Mouse (Mus musculus) liver, adult (tissue): ENCODE results near the gene Prnd.

Experiments used
- GATA4 ChIP-seq: IDR thresholded peaks from 2 replicates; pipeline ENCODE4 v1.6.1; 2014; ENCODE audit warnings: mild to moderate bottlenecking, low read length; ENCODE audit not compliant: insufficient replicate concordance

Gene Prnd

GRCm38 (mm10) chr2:131933013-131933412 lies 17.6 kb upstream of the Prnd start:
- no peak for TF ChIP-seq GATA4

DNA sequence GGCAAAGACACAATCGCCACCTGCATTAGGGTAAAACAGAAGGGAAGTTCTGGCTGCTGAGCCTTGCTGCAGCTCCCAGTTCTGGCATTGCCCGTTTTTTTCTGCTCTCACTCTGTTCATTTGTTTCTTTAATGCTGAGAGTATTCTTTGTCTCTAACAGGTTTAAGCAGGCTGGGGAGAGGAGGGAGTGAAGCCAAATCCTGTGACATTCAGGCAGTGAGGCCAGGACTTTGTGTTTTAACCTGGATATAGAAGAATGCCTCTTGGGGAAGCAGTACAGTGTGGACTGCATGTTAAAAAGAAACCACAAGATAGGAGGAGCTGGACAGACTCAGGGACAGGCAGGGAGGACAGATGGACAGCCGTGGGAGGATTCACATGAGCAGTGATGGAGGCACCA lies 17.1 kb upstream of the Prnd start:
- TF ChIP-seq GATA4, result no peak

GRCm38 (mm10) chr2:131934243-131934642 lies 16.4 kb upstream of the Prnd start:
- TF ChIP-seq GATA4, result no peak

DNA sequence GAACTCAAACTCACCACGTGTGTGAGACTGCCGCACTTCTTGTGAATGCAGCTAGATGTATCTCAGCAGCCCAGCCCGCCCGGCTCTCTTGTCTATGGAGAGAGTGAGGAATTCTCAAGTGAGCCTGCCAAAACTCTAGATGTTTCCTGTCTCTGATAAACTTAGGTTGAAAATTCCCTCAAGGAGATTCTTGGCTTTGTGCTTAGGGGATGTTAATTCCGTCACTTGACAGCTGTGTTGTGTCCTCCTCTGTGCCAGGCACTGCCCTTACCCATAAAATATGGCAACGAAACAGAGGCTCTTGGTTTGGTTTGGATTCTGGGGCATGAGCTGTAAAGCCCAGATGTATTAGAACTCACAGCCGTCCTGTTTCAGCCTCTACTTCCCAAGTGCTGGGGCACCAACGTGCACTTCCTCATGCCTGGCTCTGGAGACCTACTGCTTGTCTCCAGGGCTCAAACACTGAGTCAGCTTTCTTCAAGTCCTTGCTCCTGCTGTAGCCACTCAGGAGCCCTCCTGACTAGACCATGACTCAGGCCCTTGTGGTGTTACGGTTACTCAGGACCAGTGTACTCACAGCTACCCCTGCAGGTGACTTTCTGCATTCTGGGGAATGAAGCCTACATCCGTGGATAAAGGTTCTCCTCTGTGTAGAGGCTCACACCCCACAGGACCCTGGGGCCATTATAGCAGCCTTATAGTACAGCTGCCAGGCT lies 15.1 kb upstream of the Prnd start:
- no peak for TF ChIP-seq GATA4

DNA sequence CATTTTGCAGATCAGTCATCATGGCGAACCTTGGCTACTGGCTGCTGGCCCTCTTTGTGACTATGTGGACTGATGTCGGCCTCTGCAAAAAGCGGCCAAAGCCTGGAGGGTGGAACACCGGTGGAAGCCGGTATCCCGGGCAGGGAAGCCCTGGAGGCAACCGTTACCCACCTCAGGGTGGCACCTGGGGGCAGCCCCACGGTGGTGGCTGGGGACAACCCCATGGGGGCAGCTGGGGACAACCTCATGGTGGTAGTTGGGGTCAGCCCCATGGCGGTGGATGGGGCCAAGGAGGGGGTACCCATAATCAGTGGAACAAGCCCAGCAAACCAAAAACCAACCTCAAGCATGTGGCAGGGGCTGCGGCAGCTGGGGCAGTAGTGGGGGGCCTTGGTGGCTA lies 14.3 kb upstream of the Prnd start:
- TF ChIP-seq GATA4, result no peak

DNA sequence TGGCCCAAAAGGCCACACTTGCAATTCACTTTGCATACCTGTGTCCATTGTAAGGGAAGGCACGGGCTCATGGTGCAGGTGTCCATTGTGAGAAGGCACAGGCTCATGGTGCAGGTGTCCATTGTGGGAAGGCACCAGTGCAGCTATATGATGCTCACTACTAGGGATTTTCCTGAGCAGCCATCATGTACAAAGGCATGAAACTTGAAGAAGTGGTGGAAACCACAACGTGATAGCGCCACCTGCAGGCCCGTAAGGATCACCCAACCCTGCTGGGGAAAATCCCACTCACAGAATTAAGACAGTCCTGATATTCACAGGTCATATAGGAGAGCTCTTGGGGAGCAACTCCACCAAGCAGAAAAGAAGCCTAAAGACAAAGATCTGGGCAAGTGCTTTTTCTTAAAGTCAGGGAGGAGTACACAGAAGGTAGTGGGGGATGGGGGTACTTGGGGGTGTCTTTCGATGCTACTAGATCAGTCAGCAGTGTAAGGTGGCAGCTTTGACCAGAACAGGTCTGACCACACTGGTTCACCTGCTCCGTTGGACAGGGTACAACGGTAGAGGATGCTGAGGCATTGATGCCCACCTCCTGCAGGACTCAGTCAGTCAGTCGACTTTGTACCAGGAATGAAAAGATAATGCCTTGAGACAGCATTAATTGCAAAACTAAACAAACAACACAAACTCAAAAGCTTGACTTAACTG lies 11.1 kb upstream of the Prnd start:
- no peak for TF ChIP-seq GATA4

DNA sequence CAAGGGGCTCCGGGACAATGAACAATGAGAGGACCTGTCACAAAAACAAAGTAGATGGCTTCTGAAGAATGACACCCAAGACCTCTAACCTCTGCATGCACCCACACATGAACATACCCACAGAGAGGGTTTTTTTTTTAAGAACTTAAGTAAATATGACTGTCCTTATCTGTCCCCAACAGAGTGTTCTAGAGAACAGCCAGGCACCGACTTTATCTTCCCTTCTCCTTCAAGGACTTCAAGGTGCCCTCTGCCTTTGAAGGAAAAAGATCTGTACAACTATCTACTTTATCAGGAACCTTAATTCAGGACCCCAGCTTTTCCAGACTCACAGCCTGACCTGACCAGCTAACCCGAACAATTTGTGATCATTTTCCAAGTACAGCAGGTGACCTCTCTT lies 10.2 kb upstream of the Prnd start:
- TF ChIP-seq GATA4, result no peak

DNA sequence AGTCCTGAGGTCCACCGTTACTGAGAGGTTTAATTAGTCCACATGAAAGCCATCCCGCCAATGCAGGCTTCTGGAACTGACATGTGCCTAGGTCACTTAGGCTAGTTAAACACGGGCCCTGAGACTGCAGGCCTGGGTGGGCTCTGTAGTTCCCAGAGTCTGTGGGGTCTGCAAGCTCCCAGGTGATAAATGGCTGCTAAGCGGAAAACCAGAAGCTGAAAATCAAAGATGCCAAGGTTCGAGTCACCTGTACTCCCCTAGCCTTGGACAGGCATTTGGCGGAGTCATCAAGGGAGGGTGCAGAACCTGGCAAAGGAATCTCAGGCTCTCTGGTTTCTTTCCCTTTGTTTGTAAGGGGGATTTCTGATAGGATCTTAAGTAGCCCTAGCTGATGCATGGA lies 9.2 kb upstream of the Prnd start:
- TF ChIP-seq GATA4, result no peak

DNA sequence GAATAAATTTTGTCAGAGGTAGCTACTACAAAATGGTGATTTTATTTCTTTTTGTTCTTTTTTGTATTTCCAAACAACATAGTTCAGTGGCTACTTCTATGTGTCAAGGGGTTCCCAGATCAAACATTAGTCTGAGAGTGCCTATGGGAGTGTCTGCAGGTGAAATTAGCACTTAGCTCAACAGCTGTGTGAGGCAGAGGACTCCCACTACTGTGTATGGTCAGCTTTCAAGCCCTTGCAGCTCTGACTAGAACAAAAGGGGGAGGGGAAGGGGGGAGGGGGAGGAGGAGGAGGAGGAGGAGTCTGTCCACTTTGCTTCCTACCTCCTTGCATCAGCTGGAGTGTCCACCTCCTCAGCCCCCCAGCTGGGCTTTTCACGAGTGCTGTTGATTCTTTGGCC lies 6.3 kb upstream of the Prnd start:
- no peak for TF ChIP-seq GATA4

GRCm38 (mm10) chr2:131945225-131945624 lies 5.4 kb upstream of the Prnd start:
- no peak for TF ChIP-seq GATA4

DNA sequence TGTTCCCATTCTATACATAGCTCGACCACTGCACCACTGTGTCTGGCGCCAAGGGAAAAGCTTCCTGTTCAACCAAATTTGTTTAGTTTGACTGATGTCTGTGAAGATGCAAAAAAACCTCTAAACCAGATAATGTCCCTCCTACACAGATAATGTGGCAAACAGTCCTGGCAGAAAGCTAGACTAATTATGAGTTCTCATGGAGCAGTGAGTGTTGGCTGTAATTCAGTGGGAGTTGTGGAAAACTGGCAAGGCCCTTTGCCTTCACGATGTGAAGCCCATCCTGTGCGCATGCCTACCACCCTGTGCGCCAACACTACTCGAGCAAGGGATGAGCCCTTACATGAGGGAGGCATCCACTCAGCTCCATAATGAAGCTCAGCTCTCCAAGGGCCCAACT lies 4.9 kb upstream of the Prnd start:
- no peak for TF ChIP-seq GATA4

- TF ChIP-seq GATA4, result no peak
Measured at GRCm38 (mm10) chr2:131946351-131946750, 4.3 kb upstream of the Prnd start.

DNA sequence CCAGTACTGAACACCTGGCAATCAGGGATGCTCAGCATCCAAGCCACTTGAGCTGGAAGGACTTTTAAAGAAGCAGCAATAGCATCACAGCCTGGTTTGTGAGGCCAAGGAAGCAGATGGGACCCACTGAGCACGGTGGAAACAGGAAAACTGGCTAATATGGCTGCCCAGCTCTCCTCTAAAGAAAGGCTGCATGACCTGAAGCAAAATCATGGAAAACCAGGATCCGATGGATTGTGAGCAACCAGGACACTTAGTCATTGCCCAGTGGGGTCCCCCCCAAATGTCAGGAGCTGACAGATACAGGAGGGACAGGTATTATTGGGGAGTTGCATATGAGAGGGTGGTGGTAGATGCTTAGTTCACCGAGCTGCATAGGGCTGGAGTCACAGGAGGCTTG lies 2.5 kb upstream of the Prnd start:
- TF ChIP-seq GATA4, result no peak

- no peak for TF ChIP-seq GATA4
Measured at GRCm38 (mm10) chr2:131948916-131949639, 1.6 kb upstream of the Prnd start.

DNA sequence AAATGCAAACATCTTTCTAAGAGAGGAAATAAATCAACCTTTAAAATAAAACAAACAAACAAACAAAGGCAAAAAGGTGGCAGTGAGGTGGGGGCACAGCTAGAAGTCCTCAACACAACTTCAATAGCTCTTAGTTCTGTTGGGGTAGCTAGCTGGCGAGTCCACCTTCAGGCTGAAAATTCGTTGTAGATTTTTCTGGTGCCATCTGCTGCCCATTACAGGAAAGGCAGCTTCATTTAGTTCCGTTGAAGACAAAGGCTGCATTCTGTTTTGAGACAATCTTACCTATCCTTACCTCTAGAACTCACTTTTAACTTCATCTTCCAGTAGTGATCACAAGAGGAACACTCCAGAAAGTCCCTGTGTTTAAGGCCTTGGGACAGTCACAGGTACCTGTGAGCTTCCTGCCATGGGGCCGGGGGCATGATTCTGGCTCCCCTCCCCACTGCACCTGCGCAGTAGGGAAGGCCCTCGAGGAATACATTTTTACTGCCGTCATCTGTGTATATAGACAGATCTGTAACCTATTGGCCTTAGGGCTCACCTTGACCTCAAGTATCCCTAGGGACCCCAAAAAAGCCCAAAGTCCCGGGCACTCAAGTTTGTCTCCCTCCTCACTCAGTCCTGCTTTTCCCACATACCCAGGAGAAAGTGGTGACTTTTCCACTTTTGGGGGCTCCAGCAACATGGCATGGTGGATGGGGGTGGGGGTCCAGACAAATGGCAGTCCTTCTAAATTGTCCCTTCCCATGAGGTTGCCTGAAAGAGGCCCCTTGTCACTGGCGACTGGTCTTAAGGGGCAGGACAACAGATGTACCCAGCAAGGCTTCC lies 679 bp upstream of the Prnd start:
- no peak for TF ChIP-seq GATA4
